ENCODE assay signal across 8 mouse cellular contexts in the genomic region with DNA sequence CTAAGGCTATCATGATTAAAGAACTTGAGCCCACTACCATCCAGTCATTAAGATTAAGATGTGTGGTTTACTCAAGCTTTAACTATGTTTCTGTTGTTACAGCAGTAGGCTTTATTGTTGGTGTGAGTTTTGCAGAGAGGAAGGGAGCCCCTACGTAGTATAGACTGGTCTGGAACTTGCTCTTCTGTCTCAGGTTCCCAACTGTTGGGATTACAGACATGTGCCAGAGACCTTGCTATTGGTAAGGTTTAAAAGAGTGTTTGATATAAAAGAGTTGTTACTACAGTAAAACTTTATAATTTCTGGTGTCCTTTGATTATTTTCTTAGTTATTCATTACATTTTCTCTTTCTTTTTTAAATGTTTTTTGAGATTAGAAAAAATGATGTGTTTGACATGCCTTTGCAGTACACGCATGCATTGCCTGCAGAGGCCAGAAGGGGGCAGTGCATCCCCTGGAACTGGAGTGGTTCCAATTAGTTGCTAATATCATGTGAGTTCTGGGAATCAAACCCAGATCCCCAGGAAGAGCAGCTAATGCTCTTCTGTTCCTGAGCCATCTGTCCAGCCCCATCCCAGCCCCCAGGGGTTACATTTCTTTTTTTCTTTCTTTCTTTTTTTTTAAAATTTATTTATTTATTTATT. TPM values are rescaled to one million over a fixed set of nuclear protein-coding genes. Genes with fewer than 3 reads are reported as not detected.
DNase-seq lines count a peak whose midpoint lies in the region; ATAC-seq lines count a peak whose summit lies in the region.

No protein-coding gene starts in this region.

- 0 out of 2 replicates have a peak, but pooled peaks cover 3% of the 10 kb centered on the region for H3K36me3 ChIP-seq in kidney, embryonic 16.5 days (ENCODE audit: insufficient read depth, low read length)

- H3K4me1 ChIP-seq in kidney, embryonic 16.5 days (ENCODE audit: insufficient read depth, low read length): no peaks in the 10 kb centered on the region

- no peak overlapping the region for H3K4me2 ChIP-seq in kidney, embryonic 16.5 days (replicated peaks; ENCODE audit: low read depth, low read length)

- 80% methylated on average over 2 of the region's 2 CpGs for WGBS in kidney, embryonic 16.5 days

- no peaks in the 10 kb centered on the region for H3K9me3 ChIP-seq in kidney, embryonic 16.5 days (ENCODE audit: low read length)

- no peak overlapping the region for H3K27ac ChIP-seq in kidney, embryonic 16.5 days (ENCODE audit: low read length)

- H3K27me3 ChIP-seq in kidney, embryonic 16.5 days (ENCODE audit: insufficient read depth, low read length): no peaks in the 10 kb centered on the region

- no peak for ATAC-seq in kidney, embryonic 16.5 days (ENCODE audit: low FRiP score, low TSS enrichment)
- peak; percentile 75; the same call in 1 of the 2 replicates for ATAC-seq in monocyte, adult 5-6 weeks (replicated peaks; ENCODE audit: insufficient number of reproducible peaks, low FRiP score, low TSS enrichment, poor library complexity, severe bottlenecking)

- peak; percentile 15 for DNase-seq in kidney, adult 11 months
- peak; percentile 75 for DNase-seq in ES-CJ7 (ENCODE audit: low read depth, low spot score)
- peak; percentile 36 for DNase-seq in c-Kit-positive CD71-negative TER-119-negative erythroid progenitor cells, embryonic 14.5 days (ENCODE audit: low read depth)
- DNase-seq in kidney, postnatal 14 days: peak; percentile 21
- DNase-seq in yolk sac, embryonic 10.5 days (ENCODE audit: low spot score): no peak
- DNase-seq in cerebellum, adult 11-12 months: no peak

- no peak overlapping the region for H3K9ac ChIP-seq in kidney, embryonic 16.5 days (replicated peaks; ENCODE audit: low read length)

- H3K4me3 ChIP-seq in kidney, embryonic 16.5 days (ENCODE audit: low read length): no peak overlapping the region

RNA-seq across cellular contexts. Expression of a gene that starts 11.6 kb away (rescaled TPM):
- 88.5 and 99.1 TPM in 2 replicates for polyA plus RNA-seq in kidney, embryonic 16.5 days (2015; fragmentation: Nextera tagmentation; extraction: Ambion mirVana)
- total RNA-seq in monocyte, adult 5-6 weeks (2017): 65.4 to 91.0 TPM (median 83.2 TPM) in 3 replicates

RNA-seq across cellular contexts. Expression of a gene that starts 11.8 kb away (rescaled TPM):
- polyA plus RNA-seq in kidney, embryonic 16.5 days (2015; fragmentation: Nextera tagmentation; extraction: Ambion mirVana): 16.2 and 18.1 TPM in 2 replicates
- total RNA-seq in monocyte, adult 5-6 weeks (2017): 2.1 to 9.4 TPM (median 2.2 TPM) in 3 replicates

Comparison
In these comparisons a context has a peak if more than half of its experiments do, and no peak if none do; other contexts are left out.
1. DNase-seq: peak in kidney, adult 11 months (single experiment), ES-CJ7 (single experiment), c-Kit-positive CD71-negative TER-119-negative erythroid progenitor cells, embryonic 14.5 days (single experiment) and kidney, postnatal 14 days (single experiment); none in yolk sac, embryonic 10.5 days (single experiment) and cerebellum, adult 11-12 months (single experiment).